Mouse (Mus musculus) spleen, postnatal 10 days (tissue): ENCODE measurements around the gene Tmem164.
"Not testable (repeated sequence)": the region's sequence is repeated elsewhere in the genome, so short reads cannot be mapped to it uniquely, and the experiment has no call there.

Experiments used
- DNase-seq, 2 experiments: peaks; one replicate each; pipeline ENCODE4 v3.0.0; 2021 to 2022; ENCODE audit warnings: low spot score in 2 of 2

Tmem164 gene

DNA sequence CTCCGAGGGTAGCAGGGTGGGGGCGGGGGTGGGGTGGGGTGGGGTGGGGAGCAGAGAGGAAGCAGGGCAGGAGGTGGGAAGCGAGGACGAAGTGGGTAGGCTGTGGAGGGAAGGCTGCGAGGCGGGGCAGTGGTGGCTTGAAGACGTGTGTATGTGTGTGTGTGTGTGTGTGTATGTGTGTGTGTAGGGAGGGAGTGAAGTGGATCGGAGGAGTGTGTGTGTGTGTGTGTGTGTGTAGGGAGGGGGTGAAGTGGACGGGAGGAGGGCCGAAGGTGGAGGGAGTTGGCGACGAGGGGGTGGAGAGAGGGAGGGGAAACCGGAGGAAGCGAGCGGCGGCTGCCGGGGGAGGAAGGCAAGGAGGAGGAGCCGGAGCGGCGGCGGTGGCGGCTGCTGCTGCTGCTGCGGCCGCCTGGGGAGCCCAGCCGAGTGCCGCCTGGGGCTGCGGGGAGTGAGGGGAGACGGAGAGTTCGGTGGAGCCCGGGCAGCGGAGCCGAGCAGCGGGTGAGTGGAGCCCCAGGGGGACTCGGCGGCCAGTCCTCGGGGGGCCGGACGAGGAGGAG is at the start of gene Tmem164:
Tmem164 (plus strand) TSS at position 351 of the 560 bp plus-strand sequence.
- DNase-seq: peak; percentile 60 to 76

DNA sequence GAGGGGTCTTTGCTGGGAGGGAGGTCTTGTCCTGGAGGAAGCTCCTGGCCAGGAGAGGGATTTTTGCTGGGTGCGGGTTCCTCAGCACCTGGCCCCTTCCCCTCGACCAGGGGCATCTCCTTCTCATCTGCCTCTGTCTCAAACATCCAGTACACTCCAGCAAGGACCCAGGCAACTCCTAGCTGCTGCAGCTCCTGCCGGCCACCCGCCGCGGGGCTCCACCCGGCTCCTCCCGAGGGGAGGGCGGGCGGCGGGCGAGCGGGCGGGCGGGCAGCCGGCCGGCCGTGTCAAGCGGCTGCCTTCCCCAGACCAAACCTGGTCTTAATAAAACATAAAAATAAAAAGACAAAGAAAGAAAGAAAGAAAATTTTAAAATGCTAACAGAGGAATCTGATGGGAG is 48.2 kb upstream of the Tmem164 start:
- not testable (repeated sequence) for DNase-seq

- no peak for DNase-seq
Observed at GRCm38 (mm10) chrX:142647202-142647601, 34.0 kb upstream of the Tmem164 start.

DNA sequence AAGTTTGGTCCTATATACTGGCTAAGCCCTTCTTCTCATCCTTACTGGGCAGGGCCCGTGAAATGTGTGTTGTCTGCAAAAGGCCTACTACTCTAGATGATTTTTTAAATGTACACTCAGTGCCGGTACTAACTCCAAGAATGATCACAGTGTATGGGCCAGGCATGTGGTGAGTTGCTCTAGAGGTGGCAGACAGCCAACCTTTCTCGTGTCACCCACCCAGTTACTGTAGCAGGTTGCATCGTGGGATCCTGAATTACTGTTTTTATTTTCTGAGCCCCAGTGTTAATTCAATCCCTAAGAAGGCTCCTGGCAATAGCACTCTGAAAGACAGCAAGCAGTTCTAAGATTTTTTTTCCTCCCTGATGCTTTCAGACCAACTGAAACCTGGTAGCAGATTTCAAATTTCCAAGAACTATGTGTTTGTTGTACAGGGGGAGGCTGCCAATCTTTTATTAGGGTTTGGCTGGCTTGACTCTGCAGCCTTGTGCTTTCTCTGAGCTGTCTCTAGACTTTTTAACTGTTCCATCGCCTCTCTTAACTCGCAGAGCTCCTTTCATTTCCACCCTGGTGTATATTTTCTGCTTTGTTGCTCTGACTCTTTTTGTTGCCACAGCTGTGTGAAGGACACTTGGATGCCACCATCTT is 31.0 kb upstream of the Tmem164 start:
- DNase-seq: no peak

DNA sequence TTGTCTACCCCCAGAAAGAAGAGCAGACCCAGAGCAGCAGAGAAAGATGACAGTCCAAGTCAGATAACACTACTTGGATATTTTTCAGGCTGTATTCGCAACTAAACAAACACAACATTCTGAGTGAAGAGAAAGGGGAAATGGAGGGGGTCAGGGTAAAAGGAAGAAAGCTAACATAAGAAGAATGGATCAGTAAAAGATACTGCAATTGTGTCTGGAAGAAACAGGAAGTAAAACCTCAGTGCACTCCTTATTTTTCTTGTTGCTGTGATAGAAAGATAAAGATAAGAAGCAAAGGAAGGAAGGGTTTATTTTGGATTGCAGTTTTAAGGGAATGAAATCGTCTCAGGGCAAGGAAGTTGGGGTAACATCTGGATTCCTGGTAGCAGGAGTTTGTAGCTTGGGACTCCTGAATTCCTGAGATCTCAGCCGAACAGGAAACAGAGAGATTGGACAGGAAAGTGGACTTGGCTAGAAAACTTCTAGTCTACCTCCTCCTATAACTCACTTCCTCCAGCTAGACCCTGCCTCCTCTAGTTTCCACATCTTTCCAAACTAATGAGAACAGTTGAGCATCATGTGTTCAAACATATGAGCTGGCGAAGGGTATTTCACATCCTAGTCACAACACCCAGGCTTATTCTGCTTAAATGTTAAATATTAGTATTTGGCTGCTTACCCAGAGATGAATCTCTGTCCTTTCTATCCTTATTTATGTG is 16.3 kb upstream of the Tmem164 start:
- no peak for DNase-seq

DNA sequence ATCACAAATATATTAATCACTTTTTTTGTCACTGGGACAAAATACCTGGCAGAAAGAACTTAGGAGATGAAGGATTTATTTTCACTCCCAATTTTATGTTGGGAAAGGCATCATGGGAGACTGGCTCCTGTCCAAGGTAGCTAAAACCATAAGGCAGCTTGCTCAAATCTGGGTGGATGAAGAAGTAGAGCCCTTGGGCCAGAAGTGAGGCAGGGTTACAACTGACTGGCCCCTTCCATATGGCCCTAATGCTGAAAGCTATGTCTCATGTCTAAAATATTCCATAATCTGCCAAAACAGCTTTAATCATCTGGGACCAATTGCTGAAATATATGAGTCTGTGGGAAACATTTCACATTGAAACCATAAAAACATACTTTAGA is 15.8 kb upstream of the Tmem164 start:
- no peak for DNase-seq

- DNase-seq: no peak
Observed at GRCm38 (mm10) chrX:142669312-142670091, 11.7 kb upstream of the Tmem164 start.

- no peak for DNase-seq
Observed at GRCm38 (mm10) chrX:142670121-142670520, 11.1 kb upstream of the Tmem164 start.

- DNase-seq: no peak
Observed at GRCm38 (mm10) chrX:142671141-142671540, 10.1 kb upstream of the Tmem164 start.

DNA sequence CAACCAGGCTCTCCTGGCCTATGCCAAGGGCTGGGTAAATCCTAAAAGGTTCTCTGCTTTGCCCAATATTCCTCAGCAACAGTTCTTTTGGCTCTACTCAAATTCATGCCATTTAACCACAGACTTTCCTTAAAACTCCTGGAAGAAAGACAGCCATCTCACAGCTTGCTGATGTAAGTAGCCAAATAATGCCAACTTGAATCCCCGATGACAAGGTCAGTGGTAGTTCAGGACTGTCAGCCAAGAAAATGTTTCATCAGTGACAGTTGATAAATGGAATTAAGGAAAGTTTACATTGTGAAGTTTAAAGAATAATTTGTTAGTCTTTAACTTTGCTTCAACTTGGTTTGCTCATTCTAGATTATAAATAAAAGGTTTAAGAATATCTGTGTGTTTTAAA is 8.5 kb upstream of the Tmem164 start:
- DNase-seq: no peak

DNA sequence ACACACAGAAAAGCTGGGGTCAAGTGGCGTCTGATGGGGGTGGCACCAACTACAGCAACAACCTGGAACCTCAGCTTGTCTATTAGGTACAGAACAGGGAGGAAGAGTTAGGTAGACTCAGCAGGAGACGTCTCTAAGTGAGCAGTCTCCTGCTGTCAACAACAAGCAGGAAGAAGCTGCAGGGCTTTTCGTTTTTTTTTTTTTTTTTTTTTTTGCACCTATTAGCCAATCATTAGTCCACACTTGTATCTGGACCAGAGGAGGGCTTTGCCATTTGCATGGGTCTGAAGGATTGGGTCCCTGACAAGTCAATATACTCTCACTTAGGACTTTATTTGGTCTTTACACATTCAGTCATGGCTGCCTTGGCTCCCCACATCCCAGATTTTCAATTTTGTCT is 4.0 kb upstream of the Tmem164 start:
- no peak for DNase-seq

DNA sequence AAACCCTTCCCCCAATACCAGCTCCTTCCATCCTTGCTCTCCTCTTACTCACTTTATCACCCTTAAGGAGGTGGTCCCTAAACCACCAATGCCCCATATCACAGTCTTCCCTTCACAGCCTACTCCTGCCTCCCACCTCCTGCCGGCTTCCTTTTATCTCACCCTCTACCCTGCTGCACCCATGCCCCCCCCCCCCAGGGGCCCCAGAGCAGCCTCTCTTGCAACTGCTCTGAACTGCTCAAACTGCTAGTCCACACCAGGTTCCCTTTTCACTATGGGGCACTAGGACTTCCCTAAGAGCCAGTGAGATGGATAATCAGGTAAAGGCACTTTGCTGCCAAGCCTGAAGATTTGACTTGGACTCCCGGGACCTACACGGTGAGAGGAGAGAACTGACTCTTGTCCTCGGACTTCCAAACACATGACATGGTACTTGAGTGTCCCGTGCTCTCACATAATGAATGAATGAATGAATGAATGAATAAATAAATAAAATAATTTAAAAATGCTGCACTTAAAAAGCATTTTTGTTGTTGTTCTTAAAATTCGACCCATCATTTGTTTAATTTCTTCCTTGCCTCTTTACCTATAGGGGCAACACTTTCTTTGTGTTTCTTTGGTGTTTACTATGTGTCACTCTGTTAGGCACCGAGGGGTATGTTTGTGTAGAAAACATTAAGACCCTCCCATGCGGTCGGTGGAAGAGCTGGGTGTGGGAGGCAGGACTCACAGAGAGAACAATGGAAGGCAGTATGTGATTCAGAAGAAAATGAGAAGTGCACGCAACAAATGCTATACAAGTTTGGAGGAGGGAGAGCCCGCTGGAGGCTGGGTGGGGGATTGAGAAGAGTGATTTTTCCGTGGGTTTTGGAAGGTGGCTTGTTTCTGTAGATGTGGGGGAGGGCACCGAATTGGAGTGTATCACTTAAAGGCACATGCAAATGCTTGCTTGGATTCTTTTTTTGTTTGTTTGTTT is 2.4 kb upstream of the Tmem164 start:
- DNase-seq: no peak

DNA sequence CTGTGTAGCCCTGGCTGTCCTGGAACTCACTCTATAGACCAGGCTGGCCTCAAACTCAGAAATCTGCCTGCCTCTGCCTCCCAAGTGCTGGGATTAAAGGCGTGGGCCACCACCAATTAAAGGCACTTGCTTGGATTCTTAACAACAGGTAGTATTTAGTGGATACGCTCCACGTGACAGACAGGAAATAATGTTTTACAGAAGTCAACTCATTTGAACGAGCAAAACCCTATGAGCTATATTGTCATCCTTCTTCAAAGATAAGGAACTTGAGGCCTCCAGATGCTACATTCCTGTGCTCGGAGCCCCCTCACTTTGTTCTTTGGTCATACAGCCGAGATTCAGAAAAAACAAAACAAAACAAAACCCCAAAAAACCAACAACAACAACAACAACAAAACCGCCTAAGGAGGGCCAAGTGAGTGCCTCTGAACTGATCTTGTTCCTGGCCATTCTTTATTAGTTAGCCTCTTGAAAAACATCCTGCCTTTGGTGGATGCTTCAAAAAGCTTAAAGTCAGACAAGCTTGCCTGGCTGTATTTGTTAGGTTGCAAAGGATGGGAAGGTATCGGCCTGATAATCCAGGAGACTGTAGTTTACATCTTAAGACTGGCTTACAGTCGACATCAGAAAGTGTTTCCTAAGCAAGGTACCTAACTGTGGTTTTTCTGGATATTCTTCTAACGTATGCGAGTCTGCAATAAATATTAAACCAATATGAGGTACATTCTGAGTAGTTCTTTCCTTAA is 1.5 kb upstream of the Tmem164 start:
- no peak for DNase-seq

DNA sequence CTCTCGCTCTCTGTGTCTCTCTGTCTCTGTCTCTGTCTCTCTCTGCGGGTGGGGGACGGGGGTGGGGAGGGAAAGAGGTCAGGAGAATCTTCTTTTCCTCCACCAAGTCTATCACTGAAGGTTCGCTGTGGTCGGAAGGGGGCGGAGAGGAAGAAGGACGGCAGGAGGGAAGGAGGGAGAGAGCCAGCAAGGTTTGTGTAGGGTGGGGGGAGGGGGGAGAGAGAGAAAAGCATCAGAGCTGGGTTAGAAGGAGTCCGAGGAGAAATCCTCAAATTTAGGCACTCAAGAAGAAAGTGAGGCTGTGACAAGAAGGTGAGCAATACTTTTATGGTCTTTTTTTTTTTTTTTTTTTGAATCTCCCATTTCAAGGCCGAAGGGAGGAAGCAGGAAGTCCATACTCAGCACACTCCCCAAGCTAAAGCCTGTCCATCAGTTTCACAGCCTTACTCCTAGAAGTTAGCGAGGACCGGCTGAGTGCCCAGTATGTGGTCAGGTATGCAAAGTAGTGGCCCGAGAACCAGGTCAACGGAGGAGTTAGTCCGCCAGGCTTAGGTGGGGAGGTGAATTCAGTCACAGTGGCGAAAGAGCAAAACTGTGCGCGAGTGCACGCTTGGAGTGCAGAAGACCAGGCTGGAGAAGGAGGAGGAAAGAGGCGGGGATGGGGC is 683 bp upstream of the Tmem164 start:
- peak; percentile 14 to 32 for DNase-seq

DNA sequence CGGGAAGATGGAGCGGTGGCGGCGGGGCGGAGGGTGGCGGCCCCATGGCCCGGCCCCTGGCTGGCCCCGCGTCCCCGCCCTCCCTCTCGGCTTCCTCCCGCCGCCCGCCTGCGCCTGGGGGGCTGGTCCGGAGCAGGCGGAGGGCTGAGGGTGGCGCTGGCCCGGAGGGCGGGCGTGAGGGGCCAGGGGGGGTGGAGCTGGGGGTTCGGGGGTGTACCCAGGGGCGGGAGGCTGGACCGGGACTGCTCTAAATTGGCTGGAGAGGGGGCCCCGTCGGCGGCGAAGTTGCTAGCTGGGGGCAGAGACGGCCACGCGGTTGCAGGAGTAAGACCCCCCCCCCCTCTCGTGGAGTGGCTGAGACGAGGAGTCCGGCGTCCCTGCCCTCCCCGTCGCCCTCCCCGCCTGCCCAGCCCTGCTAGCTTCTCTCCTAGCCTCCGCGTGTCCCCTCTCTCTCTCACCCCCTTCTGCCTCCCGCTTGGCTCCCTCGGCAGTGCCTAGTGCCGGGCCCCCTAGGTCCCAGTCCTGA is 473 bp downstream of the Tmem164 start:
- DNase-seq: peak in 1 of 2 experiments; percentile 37

DNA sequence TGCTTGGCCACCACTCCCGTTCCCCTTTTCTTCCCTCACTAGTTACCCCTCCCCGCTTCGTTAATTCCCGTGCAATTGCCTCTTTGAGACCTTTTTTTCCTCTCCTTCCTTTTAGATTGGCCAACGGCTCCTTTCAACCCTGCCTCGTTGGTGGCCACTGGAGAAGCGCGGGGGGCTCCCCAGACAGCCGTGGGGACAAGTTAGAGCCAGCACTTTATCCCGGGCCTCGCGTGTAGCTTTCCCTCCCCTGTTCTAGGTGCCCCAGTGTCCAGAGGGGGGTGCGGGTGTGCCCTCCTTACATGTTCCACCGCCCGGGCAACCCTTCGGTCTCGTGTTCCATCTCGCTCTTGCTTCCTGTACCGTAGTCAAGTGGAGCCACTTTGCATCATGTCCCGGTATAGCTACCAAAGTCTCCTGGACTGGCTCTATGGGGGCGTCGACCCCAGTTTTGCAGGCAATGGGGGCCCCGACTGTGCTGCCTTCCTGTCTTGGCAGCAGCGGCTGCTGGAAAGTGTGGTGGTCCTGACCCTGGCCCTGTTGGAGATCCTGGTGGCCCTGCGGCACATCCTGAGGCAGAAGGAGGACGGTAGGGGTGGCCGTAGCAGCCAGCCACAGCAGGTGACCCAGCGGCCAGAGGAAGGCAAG is 1.1 kb downstream of the Tmem164 start:
- peak; percentile 28 to 42 for DNase-seq

GRCm38 (mm10) chrX:142682990-142683389 is 1.8 kb downstream of the Tmem164 start:
- peak in 1 of 2 experiments; percentile 13 for DNase-seq

DNA sequence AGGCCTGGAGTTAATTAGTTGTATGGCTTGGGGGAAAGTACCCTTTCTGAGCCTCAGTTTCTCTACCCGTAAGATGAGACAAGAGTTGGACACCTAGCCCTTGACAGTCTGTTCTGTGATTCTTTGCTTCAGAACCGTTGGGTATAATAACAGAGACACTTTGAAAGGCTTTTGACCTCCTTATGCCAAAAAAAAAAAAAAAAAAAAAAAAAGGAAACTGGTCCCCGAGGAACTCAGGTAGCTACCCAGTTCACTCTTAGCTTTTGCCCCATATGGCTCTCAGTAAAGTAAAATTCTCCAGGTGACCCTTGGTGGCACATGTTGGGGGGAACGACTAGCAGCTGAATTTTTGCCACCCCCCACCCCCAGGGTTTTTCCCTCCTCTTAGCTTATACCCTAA is 3.5 kb downstream of the Tmem164 start:
- DNase-seq: no peak

DNA sequence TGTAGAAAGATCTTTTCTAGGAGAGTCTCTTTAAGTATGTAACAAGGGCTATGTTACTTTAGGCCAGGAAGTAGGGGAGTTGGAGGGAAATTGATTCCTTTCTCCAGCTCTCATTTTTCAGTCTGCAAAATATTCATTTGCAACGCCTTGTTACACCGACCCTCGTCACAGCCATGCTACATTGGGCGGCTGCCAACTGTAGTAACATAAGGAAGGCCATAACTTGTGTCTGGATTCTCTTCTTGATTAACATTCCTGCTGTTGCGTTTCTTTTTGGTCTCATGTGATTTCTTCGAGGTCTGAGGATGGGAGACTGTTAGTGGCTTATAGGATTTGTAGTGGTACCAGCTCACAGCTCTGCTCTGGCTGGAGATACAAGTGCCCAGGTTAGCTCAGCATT is 4.5 kb downstream of the Tmem164 start:
- no peak for DNase-seq
